Mouse (Mus musculus): ENCODE measurements around the gene Tnfrsf14.

Tnfrsf14 gene

DNA sequence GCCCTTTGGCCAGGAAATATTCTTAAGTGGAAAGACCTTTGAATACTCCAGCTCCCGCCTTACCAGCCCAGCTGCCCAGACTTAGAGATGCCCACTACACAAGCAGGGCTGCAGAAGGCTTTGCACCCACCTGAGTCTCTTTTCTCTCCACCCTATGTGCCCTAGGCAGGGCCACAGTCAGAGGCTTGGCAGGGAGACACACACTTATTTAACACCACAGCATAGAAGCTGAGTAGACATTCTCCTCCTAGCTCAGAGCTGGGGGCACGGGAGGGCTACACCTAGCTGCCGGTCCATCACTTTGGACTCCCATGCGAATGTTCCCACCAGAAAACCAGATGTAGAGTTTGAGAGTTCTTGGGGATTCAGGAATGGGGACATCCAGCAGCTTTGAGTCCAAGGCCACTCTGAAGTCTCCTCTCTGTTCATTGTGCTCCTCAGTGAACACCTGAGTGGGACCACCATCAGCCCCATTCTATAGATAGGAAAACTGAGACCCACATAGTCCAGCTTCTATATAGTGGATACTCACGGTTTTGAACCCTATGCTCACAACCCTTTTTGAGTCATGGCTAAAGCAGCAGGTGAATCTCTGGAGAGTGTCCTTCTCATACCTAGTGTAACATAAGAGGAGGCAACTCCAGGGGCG lies 20.7 kb upstream of the Tnfrsf14 start:
- no peak for DNase-seq (ENCODE audit: low spot score in 2 of 2)

DNA sequence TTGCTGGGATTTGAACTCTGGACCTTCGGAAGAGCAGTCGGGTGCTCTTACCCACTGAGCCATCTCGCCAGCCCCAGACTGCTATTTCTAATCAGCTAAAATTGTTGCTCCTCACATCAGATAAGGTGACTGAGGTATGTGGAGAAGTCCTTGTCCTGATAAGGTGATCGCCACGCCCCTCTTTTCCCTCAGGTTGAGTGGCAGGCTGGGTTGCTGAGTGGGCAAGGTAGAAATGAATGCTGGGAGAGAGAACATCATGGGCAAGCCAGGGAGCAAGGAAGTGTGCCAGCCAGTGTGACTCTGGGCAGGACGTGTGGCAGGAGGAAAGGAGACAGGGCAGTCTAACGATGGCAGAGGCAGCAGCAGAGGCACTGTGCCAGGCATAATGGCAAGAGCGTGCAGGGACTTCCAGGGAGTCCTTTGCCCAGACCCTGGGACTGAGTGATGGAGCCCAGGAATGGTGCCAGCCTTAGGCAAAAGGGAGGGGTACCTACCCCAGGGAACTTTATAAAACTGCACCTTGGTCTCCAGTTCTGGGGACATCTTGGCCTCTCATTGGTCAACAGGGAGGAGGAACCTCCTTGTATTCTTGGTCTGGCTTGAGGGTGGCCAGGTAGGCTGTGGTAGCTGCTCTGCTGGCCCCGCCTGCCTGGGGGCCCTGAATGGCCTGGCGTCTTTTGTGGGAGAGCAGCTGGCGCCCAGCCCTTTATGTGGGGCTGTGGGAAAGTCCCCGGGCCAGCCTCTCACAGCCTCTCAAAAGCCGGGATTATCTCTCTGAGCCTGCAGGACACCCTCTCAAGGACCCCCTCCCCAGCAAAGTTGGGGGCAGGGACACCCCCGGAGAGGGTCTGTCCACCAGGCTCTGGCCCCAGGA lies 19.9 kb upstream of the Tnfrsf14 start:
- no peak for DNase-seq (ENCODE audit: low spot score in 2 of 2)

DNA sequence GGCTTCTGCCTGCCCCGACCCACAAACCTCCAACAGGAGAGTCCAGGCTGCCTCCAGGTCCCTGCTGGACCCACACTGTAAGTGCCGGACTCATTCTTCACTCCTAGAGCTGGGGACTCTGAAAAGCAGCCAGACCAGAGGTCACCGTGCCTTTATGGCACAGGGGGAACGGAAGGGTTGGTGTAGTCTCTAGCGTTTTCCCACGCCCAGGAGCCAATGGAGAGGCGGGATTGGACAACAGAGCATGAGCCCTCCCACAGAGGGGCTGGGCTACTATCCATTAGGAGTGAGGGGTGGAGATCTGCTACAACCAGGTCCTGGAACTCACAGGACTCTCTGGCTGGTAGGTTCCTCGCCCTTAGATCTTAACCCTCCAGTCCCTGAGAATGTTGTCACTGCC lies 18.0 kb upstream of the Tnfrsf14 start:
- no peak for DNase-seq (ENCODE audit: low spot score in 2 of 2)

DNA sequence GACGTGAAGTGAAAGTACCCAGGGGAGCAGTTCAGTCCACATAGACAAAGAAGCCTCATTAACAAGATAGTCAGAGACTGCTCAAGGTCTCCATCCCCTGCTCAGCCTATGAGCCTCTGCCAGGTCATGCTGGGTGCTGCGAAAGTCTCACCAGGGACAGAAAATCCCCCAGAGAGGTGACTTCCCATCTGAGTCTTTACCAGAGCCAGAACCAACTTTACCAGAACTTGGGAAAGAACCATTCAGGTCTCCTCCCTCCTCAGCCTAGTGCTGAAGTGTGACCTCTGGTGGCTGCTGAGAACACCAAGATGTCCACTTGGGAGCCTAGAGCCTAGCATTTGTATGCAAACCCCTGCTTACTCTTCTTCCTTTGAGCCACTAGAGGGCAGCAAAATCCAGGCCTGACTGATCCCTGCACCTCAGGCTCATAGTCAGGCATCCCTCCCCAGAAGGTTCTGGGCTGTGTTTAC lies 15.8 kb upstream of the Tnfrsf14 start:
- peak; percentile 68 to 80 for DNase-seq (ENCODE audit: low spot score in 2 of 2)

- no peak for DNase-seq (ENCODE audit: low spot score in 2 of 2)
Observed at GRCm38 (mm10) chr4:154943323-154944039, 15.1 kb upstream of the Tnfrsf14 start.

- no peak for DNase-seq (ENCODE audit: low spot score in 2 of 2)
Observed at GRCm38 (mm10) chr4:154942632-154943322, 14.4 kb upstream of the Tnfrsf14 start.

- DNase-seq (ENCODE audit: low spot score in 2 of 2), result no peak
Observed at GRCm38 (mm10) chr4:154941831-154942230, 13.5 kb upstream of the Tnfrsf14 start.

DNA sequence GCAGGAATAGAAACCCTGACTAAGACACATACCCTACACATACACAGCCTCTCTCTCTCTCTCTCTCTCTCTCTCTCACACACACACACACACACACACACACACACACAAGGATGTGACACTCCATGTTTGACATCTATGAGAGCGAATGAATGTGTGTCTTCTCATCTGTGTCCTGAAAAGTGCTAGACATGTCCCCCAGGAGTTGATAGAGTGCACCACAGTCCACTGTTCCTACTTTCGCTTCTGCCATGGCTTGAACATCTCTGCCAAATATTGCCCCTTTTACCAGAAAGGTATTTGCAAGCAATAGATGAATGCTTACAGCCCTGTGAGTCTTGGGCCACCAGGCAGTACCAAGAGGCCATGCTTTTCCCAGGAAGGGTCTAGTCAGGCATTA lies 11.8 kb upstream of the Tnfrsf14 start:
- DNase-seq (ENCODE audit: low spot score in 2 of 2), result no peak

GRCm38 (mm10) chr4:154937746-154938145 lies 9.4 kb upstream of the Tnfrsf14 start:
- DNase-seq (ENCODE audit: low spot score in 2 of 2), result no peak

DNA sequence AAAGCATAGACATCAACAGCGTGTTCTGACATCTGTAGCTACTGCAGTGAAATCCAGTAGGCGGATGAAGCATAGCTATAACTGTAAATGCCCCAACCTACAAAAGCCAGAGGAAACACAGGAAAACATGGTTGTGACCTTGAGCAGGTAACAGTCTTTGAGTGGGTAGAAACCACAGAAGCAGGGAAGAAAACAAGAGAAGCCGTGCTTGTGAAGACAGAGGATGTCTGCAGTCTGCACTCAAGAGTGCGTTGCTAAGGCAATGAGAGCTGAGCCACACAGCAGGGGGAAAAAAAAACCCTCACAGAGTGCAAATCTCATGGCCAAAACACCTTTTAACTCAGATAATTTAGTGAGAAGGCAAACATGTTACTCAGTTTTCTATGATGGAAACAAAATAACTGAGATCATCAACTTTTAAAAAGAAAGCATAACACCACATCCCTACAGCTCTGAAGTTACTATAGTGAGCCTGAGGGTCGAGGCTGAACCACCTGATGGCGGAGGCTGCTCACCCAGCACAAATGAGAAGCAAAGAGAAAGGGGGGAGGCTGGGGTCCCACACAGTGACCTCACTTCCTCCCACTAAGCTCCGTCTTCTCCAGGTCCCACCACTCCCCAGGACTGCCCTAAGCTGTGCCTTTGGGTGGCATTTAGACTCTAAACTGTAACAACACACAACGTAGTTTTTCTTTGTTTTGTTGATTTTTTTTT lies 8.3 kb upstream of the Tnfrsf14 start:
- peak; percentile 55 to 66 for DNase-seq (ENCODE audit: low spot score in 2 of 2)

DNA sequence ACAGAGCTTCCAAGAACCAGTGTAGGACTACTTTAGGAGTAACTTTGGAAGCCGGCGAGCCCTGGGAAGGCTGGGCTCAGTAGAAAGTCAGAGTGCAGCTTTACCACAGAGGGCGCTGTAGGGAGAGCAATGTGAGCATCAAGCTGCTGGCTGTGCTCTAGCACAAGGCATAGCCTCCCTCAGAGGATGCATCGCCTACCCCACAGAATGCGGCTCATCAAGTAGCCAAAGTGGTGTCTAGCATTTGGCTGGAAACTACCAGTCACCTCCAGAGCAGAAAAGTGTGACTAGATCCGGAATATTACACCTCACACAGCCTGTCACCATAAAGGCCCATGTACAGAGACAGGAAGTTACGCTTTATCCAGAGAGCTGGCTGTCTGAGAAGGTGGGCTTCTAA lies 7.4 kb upstream of the Tnfrsf14 start:
- DNase-seq (ENCODE audit: low spot score in 2 of 2), result peak; percentile 58 to 69

DNA sequence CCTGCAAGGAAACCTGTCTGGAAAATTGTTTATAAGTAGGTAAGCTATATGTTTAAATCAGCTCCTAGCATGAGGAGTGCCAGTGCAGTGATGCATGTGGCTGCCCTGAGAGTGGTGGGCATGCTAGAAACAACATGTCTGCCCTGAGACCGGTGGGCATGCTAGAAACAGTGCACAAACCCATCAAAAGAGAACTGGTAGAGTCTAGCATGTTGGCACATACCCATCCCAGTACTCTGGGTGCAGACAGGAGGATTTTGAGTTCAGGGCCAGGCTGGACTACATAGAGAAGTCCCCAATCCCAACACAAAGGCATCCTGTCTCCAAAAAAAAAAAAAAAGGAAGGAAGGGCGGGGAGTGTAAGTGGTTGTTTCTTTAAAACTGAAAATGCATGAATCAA lies 6.4 kb upstream of the Tnfrsf14 start:
- no peak for DNase-seq (ENCODE audit: low spot score in 2 of 2)

DNA sequence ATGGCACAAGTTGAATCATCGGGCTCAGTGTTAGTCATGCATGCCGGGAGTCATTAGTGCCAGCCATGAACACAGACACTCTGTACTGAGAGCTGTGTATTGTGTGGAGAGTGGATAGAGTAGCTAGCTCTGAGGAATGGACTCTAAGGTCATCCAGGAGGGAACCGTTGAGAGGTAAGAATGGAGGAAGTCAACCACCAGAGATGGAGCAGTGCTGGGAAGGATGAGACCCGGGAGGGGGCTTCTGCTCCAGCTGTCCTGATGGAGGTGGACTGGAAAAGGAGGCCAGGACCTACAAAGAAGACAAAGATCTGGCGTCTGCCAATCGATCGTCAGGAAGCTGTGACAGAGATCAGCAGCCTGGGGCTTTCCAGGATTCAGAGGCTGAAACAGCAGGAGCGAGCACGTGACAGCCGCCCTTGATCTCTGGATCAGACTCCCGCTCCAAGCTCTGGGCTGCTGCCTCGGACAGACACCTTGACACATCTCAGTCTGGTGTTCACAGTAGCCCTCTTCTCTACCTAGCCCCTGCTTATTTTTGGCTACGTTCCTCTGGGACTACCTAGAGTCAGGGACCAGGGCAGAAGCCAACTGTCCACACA lies 5.0 kb upstream of the Tnfrsf14 start:
- DNase-seq (ENCODE audit: low spot score in 2 of 2), result no peak

- no peak for DNase-seq (ENCODE audit: low spot score in 2 of 2)
Observed at GRCm38 (mm10) chr4:154929088-154929660, 811 bp upstream of the Tnfrsf14 start.

GRCm38 (mm10) chr4:154927899-154928337 lies 445 bp downstream of the Tnfrsf14 start:
- DNase-seq (ENCODE audit: low spot score in 2 of 2), result peak in 1 of 2 experiments; percentile 34

DNA sequence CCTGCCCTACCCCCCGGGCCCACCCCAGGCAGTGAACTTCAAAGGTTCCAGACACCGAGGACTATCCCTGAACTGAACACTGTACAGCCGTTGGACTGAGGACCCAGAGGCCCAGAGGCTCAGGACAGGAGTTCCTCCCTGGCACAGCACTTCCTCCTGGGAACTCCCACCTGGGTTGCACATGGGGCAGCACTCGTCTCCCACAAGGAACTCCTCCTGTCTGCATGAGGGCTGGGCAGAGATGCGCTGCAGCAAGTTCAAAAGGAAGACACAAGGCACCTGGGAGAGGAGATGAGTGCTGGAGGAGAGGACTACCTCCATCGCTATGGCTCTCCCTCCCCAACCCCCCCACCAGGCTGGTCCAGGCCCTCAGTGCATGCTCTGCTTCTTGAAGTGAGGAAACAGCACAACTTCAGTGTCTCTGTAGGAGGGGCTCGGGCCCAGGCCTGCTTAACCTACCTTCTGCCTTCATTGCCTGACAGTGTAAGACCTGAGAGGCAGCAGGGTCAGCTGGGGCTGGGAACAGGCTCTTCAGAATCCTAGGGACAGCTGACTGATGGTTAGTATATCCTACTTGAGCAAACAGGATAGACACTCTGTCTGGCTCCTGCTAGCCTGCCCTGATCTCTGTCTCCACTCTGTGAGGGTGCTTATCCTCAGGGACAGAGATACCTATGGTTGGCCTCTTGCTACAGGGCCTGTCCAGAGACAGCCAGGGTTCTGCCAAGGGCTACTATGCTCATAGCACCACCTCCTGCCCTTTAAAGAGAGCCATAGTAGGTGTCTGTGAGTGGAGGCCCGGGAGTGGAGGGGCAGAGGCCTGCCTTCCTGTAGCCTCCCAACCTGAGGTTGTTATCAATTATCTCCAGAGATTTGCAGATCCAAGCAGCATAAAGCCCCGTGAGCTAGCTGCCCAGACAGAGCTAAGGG lies 1.1 kb downstream of the Tnfrsf14 start:
- DNase-seq (ENCODE audit: low spot score in 2 of 2), result no peak

DNA sequence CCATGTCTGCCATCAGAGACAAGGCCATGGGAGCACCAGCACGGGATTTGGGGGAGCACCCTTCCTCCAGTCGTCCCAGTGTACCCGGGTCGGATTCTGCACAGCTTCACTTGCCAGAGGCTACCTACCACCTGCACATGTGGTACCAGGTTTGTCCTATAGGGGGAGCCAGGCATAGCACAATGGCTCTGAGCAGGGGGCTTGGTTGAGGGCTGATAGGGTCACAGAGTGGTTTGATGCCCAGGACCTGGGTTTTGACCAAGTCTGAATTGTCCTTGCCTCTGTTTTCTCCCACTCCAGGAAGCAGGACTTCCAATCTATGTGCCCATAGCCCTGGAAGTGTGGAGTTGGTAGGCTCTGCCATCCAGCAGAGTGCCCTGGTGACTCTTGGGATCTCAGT lies 3.0 kb downstream of the Tnfrsf14 start:
- DNase-seq (ENCODE audit: low spot score in 2 of 2), result peak; percentile 42 to 74

DNA sequence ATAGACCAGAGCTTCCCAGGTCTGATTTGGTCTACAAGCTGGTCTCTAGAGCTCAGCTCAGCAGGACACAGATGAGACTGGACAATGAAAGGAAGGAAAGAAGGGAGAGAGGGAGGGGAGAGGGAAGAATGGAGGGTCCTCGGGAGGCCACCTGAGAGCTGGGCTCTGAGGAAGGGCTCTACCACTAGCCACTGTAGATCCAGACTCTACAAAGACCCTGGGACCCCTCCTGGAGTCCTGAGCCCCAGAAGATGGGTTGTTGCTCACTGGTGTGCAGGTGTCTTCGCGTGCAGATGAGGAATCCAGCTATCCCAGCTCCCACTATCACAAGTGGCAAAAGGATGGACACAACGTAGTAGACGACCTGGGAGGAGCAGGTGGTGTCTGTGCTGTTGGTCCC lies 5.4 kb downstream of the Tnfrsf14 start:
- no peak for DNase-seq (ENCODE audit: low spot score in 2 of 2)

GRCm38 (mm10) chr4:154922291-154922690 lies 6.1 kb downstream of the Tnfrsf14 start:
- no peak for DNase-seq (ENCODE audit: low spot score in 2 of 2)

Measured in thymus, postnatal 10 days (tissue).